Mouse (Mus musculus): ENCODE results near the gene Nudt1. TPM values are rescaled to one million over a fixed set of nuclear protein-coding genes. Genes with fewer than 3 reads are reported as not detected.

The Nudt1 gene
- total and polyA plus RNA-seq, 3 experiments, result 69.6 to 77.2 TPM; not detected in 1

GRCm38 (mm10) chr5:140374226-140374625 lies 52.8 kb downstream of the Nudt1 start:
- no peaks in the 10 kb centered on the region for H3K9me3 ChIP-seq (replicated peaks; ENCODE audit: insufficient read depth, low read length)
- no peak overlapping the region for H3K27ac ChIP-seq (ENCODE audit: control insufficient read depth, low read depth, low read length)
- peaks cover 0 to 10% of the 10 kb centered on the region in 2 experiments; a peak in 2 of 4 replicates for H3K36me3 ChIP-seq (ENCODE audit: control insufficient read depth in 1 of 2, insufficient read depth in 2 of 2, low read length in 2 of 2)
- H3K79me2 ChIP-seq (ENCODE audit: control insufficient read depth, insufficient read depth, low read length, poor library complexity), result peaks cover 13% of the 10 kb centered on the region
- DNase-seq (ENCODE audit: low read depth, low spot score), result no peak
- H3K9ac ChIP-seq (ENCODE audit: control insufficient read depth, low read depth, low read length, poor library complexity, severe bottlenecking), result no peak overlapping the region
- TF ChIP-seq MEF2A (IDR thresholded peaks at IDR 0.05; ENCODE audit: extremely low read depth, insufficient replicate concordance, low read depth, low read length, poor library complexity, severe bottlenecking) (no peak), SIN3A (IDR thresholded peaks at IDR 0.05; ENCODE audit: low read length) (no peak), GATA1 (IDR thresholded peaks at IDR 0.05; ENCODE audit: low read depth, low read length) (no peak), POLR2A (IDR thresholded peaks at IDR 0.05; ENCODE audit: control insufficient read depth in 1 of 2, insufficient read depth in 1 of 2, low read depth in 1 of 2, low read length in 2 of 2, poor library complexity in 1 of 2) (no peak), MAZ (IDR thresholded peaks at IDR 0.05; ENCODE audit: low read depth, low read length) (no peak), NELFE (IDR thresholded peaks at IDR 0.05; ENCODE audit: low read depth, low read length) (no peak), HCFC1 (IDR thresholded peaks at IDR 0.05; ENCODE audit: low read depth, low read length) (no peak), POLR2AphosphoS2 (IDR thresholded peaks at IDR 0.05; ENCODE audit: low read length) (no peak), MAFK (IDR thresholded peaks at IDR 0.05; ENCODE audit: borderline replicate concordance, low read depth, low read length) (no peak), MXI1 (IDR thresholded peaks at IDR 0.05; ENCODE audit: low read depth, low read length) (no peak), EP300 (IDR thresholded peaks at IDR 0.05; ENCODE audit: low read depth in 1 of 2, low read length in 2 of 2) (no peak), POLR2AphosphoS5 (IDR thresholded peaks at IDR 0.05; ENCODE audit: borderline replicate concordance, low read depth, low read length) (no peak), MYC (IDR thresholded peaks at IDR 0.05; ENCODE audit: low read depth, low read length) (no peak), MAX (IDR thresholded peaks at IDR 0.05; ENCODE audit: low read length) (no peak), TAL1 (IDR thresholded peaks at IDR 0.05; ENCODE audit: low read length) (no peak), CHD1 (IDR thresholded peaks at IDR 0.05; ENCODE audit: low read depth, low read length) (no peak), TCF12 (IDR thresholded peaks at IDR 0.05; ENCODE audit: low read depth, low read length) (no peak), USF2 (IDR thresholded peaks at IDR 0.05; ENCODE audit: borderline replicate concordance in 1 of 2, insufficient read depth in 1 of 2, low read depth in 1 of 2, low read length in 2 of 2) (no peak), ETS1 (IDR thresholded peaks at IDR 0.05; ENCODE audit: low read depth, low read length) (no peak), CTCF (IDR thresholded peaks at IDR 0.05 in 2 of 3, conservative IDR thresholded peaks at IDR 0.05 in 1 of 3; ENCODE audit: control insufficient read depth in 1 of 3, insufficient read depth in 1 of 3, low read depth in 2 of 3, low read length in 3 of 3, poor library complexity in 1 of 3, severe bottlenecking in 1 of 3) (no peak)
- no peak overlapping the region for H3K4me3 ChIP-seq (ENCODE audit: control insufficient read depth in 1 of 2, insufficient read depth in 1 of 2, low read depth in 2 of 2, low read length in 2 of 2)
- no peaks in the 10 kb centered on the region for H3K27me3 ChIP-seq (ENCODE audit: control insufficient read depth in 1 of 2, insufficient read depth in 2 of 2, low read length in 2 of 2)
- peaks cover 0 to 9% of the 10 kb centered on the region in 2 experiments; a peak in 3 of 4 replicates for H3K4me1 ChIP-seq (ENCODE audit: control insufficient read depth in 1 of 2, insufficient read depth in 2 of 2, low read length in 2 of 2)

- Histone ChIP-seq H3K36me3 (ENCODE audit: control insufficient read depth in 1 of 2, insufficient read depth in 2 of 2, low read length in 2 of 2) (peaks cover 0 to 16% of the 10 kb centered on the region in 2 experiments; a peak in 2 of 4 replicates), H3K9me3 (replicated peaks; ENCODE audit: insufficient read depth, low read length) (no peaks in the 10 kb centered on the region), H3K27ac (ENCODE audit: control insufficient read depth, low read depth, low read length) (no peak overlapping the region), H3K4me3 (ENCODE audit: control insufficient read depth in 1 of 2, insufficient read depth in 1 of 2, low read depth in 2 of 2, low read length in 2 of 2) (no peak overlapping the region), H3K9ac (ENCODE audit: control insufficient read depth, low read depth, low read length, poor library complexity, severe bottlenecking) (no peak overlapping the region), H3K79me2 (ENCODE audit: control insufficient read depth, insufficient read depth, low read length, poor library complexity) (peaks cover 13% of the 10 kb centered on the region), H3K27me3 (ENCODE audit: control insufficient read depth in 1 of 2, insufficient read depth in 2 of 2, low read length in 2 of 2) (no peaks in the 10 kb centered on the region), H3K4me1 (ENCODE audit: control insufficient read depth in 1 of 2, insufficient read depth in 2 of 2, low read length in 2 of 2) (peaks cover 0 to 16% of the 10 kb centered on the region in 2 experiments; a peak in 3 of 4 replicates)
- TF ChIP-seq ZKSCAN1 (IDR thresholded peaks at IDR 0.05; ENCODE audit: low read depth, low read length), result no peak
- no peak for TF ChIP-seq TAL1 (IDR thresholded peaks at IDR 0.05; ENCODE audit: low read length)
- TF ChIP-seq RAD21 (IDR thresholded peaks at IDR 0.05; ENCODE audit: low read depth, low read length), result no peak
- no peak for TF ChIP-seq HCFC1 (IDR thresholded peaks at IDR 0.05; ENCODE audit: low read depth, low read length)
- TF ChIP-seq ZMIZ1 (IDR thresholded peaks at IDR 0.05; ENCODE audit: low read depth, low read length), result no peak
- TF ChIP-seq MEF2A (IDR thresholded peaks at IDR 0.05; ENCODE audit: extremely low read depth, insufficient replicate concordance, low read depth, low read length, poor library complexity, severe bottlenecking), result no peak
- no peak for TF ChIP-seq ELF1 (IDR thresholded peaks at IDR 0.05; ENCODE audit: low read depth, low read length)
- TF ChIP-seq RCOR1 (IDR thresholded peaks at IDR 0.05; ENCODE audit: low read depth, low read length), result no peak
- TF ChIP-seq POLR2AphosphoS5 (IDR thresholded peaks at IDR 0.05; ENCODE audit: borderline replicate concordance, low read depth, low read length), result no peak
- TF ChIP-seq SIN3A (IDR thresholded peaks at IDR 0.05; ENCODE audit: low read length), result no peak
- no peak for TF ChIP-seq NRF1 (IDR thresholded peaks at IDR 0.05; ENCODE audit: insufficient read depth, low read depth, low read length, poor library complexity, severe bottlenecking)
- no peak for TF ChIP-seq MXI1 (IDR thresholded peaks at IDR 0.05; ENCODE audit: low read depth, low read length)
- no peak for TF ChIP-seq USF1 (IDR thresholded peaks at IDR 0.05; ENCODE audit: low read depth, low read length)
- no peak for TF ChIP-seq KAT2A (conservative IDR thresholded peaks at IDR 0.05; ENCODE audit: low read depth, low read length)
- DNase-seq (ENCODE audit: low read depth, low spot score), result no peak
Measured at GRCm38 (mm10) chr5:140375249-140375829, 53.9 kb downstream of the Nudt1 start.

Measured in MEL (cell line).